Mouse (Mus musculus): ENCODE data around the gene Peli2. TPM values are rescaled to one million over a fixed set of nuclear protein-coding genes. Genes with fewer than 3 reads are reported as not detected.

The Peli2 gene
- total RNA-seq, 2 experiments from 2014 or later: 15.6 to 18.6 TPM

GRCm38 (mm10) chr14:48142696-48143095 is 22.1 kb downstream of the Peli2 start:
- intact Hi-C loops (cut with DNase I): no loop called here
- no peak for DNase-seq

DNA sequence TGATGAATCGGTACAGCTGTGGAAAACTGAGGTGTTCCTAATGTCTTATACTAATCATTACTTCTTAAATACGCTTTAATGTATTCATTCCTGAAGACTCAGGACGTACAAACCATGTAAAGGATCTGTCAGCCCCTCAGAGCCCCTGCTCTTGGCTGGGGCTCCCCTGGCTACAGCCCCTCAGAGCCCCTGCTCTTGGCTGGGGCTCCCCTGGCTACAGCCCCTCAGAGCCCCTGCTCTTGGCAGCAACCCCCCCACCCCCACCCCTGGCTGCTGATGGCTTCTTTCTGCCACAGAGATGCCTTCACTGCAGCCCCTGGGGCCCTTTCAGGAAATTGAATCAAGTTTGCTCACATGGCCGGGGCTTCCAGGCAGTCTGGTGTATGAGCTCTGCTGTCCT is 22.5 kb downstream of the Peli2 start:
- intact Hi-C loops (cut with DNase I): no loop called here
- DNase-seq: no peak

GRCm38 (mm10) chr14:48144330-48144729 is 23.7 kb downstream of the Peli2 start:
- DNase-seq: no peak
- intact Hi-C loops (cut with DNase I): no loop called here

GRCm38 (mm10) chr14:48147688-48148087 is 27.1 kb downstream of the Peli2 start:
- intact Hi-C loops (cut with DNase I): no loop called here
- DNase-seq: no peak

- intact Hi-C loops (cut with DNase I): no loop called here
- DNase-seq: no peak
Observed at GRCm38 (mm10) chr14:48148615-48149014, 28.0 kb downstream of the Peli2 start.

- DNase-seq: no peak
- intact Hi-C loops (cut with DNase I): no loop called here
Observed at GRCm38 (mm10) chr14:48149351-48149750, 28.7 kb downstream of the Peli2 start.

GRCm38 (mm10) chr14:48150903-48151302 is 30.3 kb downstream of the Peli2 start:
- DNase-seq: no peak
- intact Hi-C loops (cut with DNase I): no loop called here

DNA sequence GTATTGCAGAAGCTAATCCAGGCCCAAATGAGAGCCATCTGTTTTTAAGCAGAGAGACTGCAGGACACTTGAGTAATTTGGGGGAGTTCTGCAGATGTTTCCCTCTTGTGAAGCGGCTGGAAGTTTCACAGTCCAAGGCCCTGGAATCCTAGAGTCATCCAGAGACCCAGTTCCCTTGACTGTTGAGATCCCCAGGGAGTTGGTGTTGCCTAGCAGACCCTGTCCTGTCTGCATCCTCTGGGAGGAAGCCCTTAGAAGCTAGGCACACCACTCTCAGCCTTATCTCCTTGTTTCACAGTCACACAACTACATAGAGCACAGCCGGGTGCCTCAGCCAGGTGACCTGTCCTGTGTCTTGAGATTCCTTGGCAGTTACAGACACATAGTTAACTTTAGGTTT is 30.9 kb downstream of the Peli2 start:
- no peak for DNase-seq
- intact Hi-C loops (cut with DNase I): no loop called here

DNA sequence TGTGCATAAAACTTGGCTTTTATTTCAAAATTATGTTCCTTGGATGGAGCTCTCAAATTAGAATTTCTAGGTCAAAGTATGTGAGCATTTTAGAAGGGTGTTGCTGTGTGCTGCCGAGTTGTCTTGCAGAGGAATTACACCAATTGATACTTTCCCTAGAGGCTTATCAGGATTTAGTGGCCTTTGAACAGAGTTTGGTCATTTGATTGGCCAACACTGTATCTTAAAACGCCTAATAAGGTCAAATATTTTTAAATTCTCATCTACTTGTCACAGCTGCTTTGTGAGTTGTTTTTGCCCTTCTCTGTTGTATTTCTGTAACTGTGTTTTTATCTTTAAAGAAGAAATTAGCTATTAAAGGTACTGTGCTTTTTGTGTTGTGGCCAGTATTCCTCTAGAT is 32.4 kb downstream of the Peli2 start:
- intact Hi-C loops (cut with DNase I): no loop called here

GRCm38 (mm10) chr14:48153865-48154511 is 33.4 kb downstream of the Peli2 start:
- no peak for DNase-seq
- intact Hi-C loops (cut with DNase I): no loop called here

More for the DNA sequence above, 32.4 kb downstream of the Peli2 start:
- no peak for DNase-seq

- DNase-seq: no peak
- intact Hi-C loops (cut with DNase I): no loop called here
Observed at GRCm38 (mm10) chr14:48154641-48155040, 34.0 kb downstream of the Peli2 start.

DNA sequence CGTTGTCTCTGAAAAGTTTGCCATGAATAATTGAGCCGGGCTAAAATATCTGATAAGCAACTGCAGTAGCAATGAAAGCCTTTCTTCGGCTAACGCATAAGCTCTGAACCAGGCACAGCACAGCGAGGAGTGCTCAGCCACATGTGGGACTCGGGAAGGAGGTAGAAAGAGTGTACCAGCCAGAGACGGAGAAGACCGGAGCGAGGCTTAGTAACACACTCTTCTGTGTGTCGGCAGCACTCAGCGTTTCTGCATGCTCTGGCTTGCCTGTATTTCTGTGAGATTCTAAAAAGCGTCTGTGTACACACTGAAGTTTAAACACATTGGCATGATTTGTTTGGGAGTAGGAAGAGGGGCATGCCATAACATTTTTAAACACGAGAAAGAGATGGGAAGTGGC is 34.5 kb downstream of the Peli2 start:
- no peak for DNase-seq
- intact Hi-C loops (cut with DNase I): no loop called here

DNA sequence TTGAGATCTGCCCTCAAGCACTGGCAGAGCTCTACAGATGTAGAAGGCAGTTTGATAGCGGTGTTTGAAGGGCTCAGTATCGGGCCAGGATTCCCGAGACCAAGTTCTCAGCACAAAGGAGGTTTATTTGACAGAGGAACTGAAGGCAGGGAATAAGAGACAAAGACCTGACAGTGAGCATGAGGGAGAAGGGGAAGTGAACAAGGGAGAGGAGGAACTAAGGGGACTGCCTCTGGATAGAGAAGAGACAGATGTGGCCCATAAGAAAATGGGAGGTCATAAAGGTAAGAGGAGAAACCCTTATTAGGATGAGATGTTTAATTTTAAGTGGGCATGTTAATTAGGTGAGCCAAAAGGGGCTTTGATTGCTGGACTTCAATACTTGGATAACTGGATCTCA is 36.5 kb downstream of the Peli2 start:
- intact Hi-C loops (cut with DNase I): no loop called here
- DNase-seq: no peak

- no peak for DNase-seq
- intact Hi-C loops (cut with DNase I): no loop called here
Observed at GRCm38 (mm10) chr14:48157835-48158234, 37.2 kb downstream of the Peli2 start.

DNA sequence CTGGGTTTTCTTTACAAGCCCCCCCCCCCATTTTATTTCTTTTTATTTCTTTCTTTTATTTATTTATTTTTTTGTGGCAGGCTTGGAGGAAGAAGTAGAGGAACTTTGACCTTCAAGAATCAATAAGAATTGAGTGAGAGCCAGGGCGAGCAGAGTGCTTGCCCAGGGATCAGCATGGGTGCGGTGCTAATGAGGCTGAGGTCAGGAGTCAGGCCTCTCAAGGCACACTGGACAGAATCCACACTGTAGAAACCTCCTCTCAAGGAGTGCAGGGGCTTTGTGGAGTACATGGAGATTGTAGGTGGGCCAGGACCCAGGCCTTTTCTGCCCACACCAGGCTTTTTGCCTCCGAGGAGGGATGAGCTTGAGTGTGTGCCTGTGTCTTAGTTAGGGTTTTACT is 38.8 kb downstream of the Peli2 start:
- DNase-seq: no peak
- intact Hi-C loops (cut with DNase I): no loop called here

DNA sequence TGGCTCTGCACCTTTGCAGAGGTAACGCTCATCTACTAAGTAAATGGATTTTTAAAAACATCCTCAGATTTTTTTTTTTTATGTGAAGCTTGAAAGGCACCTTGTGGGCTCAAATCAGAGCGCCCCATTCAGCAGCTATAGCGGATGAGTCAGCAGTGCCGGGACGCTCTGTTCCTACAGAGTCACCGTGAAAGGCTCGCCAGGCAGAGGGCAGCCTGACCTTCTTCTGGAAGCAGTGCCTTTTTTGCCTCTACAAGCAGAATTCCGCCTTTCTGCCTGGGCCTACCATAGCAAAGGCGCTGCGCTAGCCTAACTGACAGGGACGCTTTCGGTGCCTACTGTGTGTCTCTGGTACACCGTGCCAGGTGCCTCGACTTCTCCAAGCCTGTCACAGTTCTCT is 41.8 kb downstream of the Peli2 start:
- intact Hi-C loops (cut with DNase I): no loop called here
- no peak for DNase-seq

- intact Hi-C loops (cut with DNase I): loop anchor here (5.0 kb wide), 1 partner anchor 43 kb away; the partner anchor contains the start of gene Peli2
- DNase-seq: no peak
Observed at GRCm38 (mm10) chr14:48164917-48165316, 44.3 kb downstream of the Peli2 start.

GRCm38 (mm10) chr14:48166396-48166795 is 45.8 kb downstream of the Peli2 start:
- no peak for DNase-seq
- intact Hi-C loops (cut with DNase I): loop anchor here (5.0 kb wide), 1 partner anchor 44 kb away; the partner anchor contains the start of gene Peli2

DNA sequence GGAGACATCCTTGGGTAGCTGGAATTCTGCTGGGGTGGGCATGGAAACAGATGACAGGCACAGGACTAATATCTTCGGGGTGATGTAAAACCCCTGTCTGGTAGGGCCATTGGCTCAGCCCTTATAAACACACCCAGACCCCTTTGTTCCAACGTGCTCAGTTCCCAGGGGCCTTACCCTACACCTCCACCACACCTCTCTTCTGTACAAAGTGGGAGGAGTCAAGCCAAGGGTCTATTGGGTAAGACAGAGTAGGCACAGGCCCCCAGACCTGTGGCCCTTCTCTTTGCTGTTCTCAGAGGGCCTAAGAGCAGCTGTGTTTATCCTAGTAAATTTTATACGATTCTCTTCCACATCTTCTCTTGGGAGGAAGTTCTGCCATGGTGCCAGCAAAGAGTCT is 46.4 kb downstream of the Peli2 start:
- intact Hi-C loops (cut with DNase I): loop anchor here (5.0 kb wide), 1 partner anchor 45 kb away; the partner anchor contains the start of gene Peli2

DNA sequence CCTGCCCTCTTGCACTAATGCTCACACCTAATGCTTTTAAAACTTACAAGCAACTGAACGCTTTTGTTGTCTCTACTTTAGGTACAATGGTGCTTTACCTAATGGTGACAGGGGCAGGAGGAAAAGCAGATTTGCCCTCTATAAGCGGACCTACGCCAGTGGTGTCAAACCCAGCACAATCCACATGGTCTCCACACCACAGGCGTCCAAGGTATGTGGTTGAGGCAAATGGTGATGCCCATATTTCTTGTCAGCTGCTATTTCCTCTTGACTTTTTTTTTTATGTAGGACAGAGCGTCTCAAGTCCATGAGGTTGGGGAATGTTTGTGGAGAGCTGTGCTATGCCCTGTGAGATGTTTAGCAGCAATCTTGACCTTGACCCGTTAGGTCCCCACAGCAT is 47.5 kb downstream of the Peli2 start:
- intact Hi-C loops (cut with DNase I): loop anchor here (5.0 kb wide), 1 partner anchor 46 kb away; the partner anchor contains the start of gene Peli2
- no peak for DNase-seq

More for the DNA sequence above, 46.4 kb downstream of the Peli2 start:
- no peak for DNase-seq

- DNase-seq: peak; percentile 66 to 74
- intact Hi-C loops (cut with DNase I): loop anchor here (5.0 to 10.0 kb wide), 3 partner anchors 38 to 415 kb away; partner anchors contain the start of gene Peli2
Observed at GRCm38 (mm10) chr14:48169970-48170369, 49.3 kb downstream of the Peli2 start.

DNA sequence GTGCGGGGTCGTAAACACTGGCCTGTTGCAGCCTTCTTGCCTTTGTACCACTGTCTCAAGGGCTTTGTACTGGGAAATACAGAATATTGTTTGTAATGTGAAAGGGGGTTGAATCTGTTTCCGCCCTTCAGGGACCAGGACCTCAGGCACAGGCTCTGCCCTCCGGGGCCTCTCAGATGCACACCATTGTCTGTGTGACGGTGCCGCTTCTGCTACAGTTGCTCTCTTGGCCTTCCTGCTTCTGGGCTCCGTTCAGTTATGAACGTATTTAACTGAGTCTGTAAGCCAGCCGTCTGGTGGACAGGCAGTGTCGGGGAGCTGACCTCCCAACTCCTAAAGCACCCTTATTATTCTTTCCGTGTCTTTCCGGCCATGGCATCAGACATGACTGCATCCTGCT is 50.6 kb downstream of the Peli2 start:
- intact Hi-C loops (cut with DNase I): loop anchor here (5.0 to 10.0 kb wide), 2 partner anchors 39 to 416 kb away; no protein-coding TSS in a partner anchor
- no peak for DNase-seq

All from heart, postnatal 14 days (tissue).